Mouse (Mus musculus) B cell, adult 2 months (primary cell): ENCODE results near the gene Rps6kb2.

Source experiments
- DNase-seq, 2 experiments: peaks; one replicate each; pipeline ENCODE4 v3.0.0; 2022

Rps6kb2 gene

GRCm38 (mm10) chr19:4115816-4116215 is 47.3 kb downstream of the Rps6kb2 start:
- no peak for DNase-seq

GRCm38 (mm10) chr19:4115144-4115543 is 48.0 kb downstream of the Rps6kb2 start:
- no peak for DNase-seq

DNA sequence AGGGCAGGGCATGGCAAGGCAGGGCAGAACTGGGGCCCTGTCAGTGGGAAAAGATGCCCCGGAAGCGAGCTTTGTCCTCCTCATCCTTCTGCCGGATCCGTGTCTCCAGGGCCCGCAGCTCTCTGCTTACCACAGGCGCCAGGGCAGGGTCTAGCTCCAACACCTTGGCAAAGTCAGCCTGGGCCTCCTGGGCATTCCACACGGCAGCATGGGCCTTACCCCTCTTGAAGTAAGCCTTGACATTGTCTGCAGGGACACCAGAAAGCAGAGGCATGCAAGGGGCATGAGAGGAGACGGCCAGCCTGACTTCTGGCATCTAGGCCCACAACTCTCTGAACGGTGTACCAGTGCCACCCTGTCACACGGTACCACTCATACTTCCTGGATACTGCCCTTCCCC is 48.6 kb downstream of the Rps6kb2 start:
- DNase-seq, result no peak

DNA sequence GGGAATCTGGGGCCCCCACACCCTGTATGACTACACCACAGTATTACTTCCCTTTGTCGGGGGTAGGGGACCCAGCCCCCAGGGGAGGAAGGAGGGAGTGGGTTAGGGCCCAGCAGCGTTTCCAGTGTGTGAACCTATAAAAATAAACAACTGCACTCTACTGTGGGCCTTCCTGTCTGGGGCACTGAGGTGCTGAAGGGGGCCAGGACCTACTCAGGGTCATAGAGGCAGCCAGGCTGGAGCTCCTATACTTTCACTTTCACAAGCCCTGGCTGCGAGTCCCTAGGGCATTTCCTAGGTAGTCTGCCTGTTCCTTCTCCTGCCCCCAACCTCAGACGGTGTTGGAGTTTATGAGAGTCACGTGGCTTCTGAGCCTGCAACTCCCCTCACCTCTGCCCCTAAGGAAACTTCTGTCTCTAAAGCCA is 49.3 kb downstream of the Rps6kb2 start:
- DNase-seq, result peak; percentile 73 to 79

DNA sequence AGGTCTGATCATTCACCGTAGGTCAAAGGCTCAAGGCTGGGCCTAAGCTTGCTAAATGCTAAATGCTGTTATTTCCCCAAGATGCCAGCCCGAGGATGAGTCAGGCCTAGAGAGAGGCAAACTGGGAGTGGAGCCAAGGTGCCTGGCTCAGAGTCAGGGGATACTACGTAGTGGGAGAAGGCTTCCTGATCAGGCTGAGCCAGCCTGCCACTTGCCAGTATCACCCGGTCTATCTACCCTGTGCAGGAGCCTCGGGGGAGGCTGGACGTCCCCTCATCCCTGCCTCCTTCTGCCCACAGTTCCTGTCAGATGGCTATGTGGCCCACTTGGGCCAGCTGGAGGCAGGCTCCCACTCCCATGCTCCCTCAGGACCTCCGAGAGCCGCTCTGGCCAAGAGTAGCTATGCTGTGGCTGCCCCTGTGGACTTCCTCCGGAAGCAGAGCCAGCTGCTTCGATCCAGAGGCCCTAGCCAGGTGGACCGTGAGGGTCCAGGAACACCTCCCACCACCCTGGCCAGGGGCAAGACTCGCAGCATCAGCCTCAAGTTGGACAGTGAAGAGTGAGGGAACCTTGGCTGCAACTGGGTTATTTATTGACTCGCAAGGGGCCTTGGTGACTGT is 49.9 kb downstream of the Rps6kb2 start:
- DNase-seq, result no peak

- no peak for DNase-seq
Observed at GRCm38 (mm10) chr19:4112063-4112960, 50.8 kb downstream of the Rps6kb2 start.

GRCm38 (mm10) chr19:4108535-4108934 is 54.6 kb downstream of the Rps6kb2 start:
- DNase-seq, result no peak

GRCm38 (mm10) chr19:4106654-4107053 is 56.5 kb downstream of the Rps6kb2 start:
- no peak for DNase-seq

- no peak for DNase-seq
Observed at GRCm38 (mm10) chr19:4104675-4105194, 58.4 kb downstream of the Rps6kb2 start.
